Mouse (Mus musculus) midbrain, embryonic 16.5 days (tissue): Measurements from ENCODE around the gene Asprv1. TPM values are rescaled to one million over a fixed set of nuclear protein-coding genes. Genes with fewer than 3 reads are reported as not detected.

Experiments
- ATAC-seq: fragments of 200-750 bp; cut with Nextera tagmentation; 2 replicates; pipeline ENCODE4 v1.8.0; 2017; ENCODE audit warnings: moderate TSS enrichment
- H3K27ac ChIP-seq: fragments of 300-500 bp; sonication (generic); 2 replicates; pipeline ENCODE4 v1.5.1; 2014; ENCODE audit warnings: mild to moderate bottlenecking, low read length, mixed read lengths
- H3K27me3 ChIP-seq: fragments of 300-500 bp; sonication (generic); 2 replicates; pipeline ENCODE4 v1.6.1; 2014; ENCODE audit warnings: low read depth, low read length, mixed read lengths; ENCODE audit not compliant: control insufficient read depth, insufficient read depth
- H3K36me3 ChIP-seq: fragments of 300-500 bp; sonication (generic); 2 replicates; pipeline ENCODE4 v1.6.1; 2014; ENCODE audit warnings: mild to moderate bottlenecking, low read length, moderate library complexity, mixed read lengths; ENCODE audit not compliant: control insufficient read depth, insufficient read depth
- H3K4me1 ChIP-seq: fragments of 300-500 bp; sonication (generic); 2 replicates; pipeline ENCODE4 v1.6.1; 2014; ENCODE audit warnings: mild to moderate bottlenecking, low read length, mixed read lengths; ENCODE audit not compliant: control insufficient read depth, insufficient read depth
- H3K4me2 ChIP-seq: fragments of 300-500 bp; sonication (generic); 2 replicates; pipeline ENCODE4 v1.6.1; 2014; ENCODE audit warnings: mild to moderate bottlenecking, low read length, mixed read lengths
- H3K4me3 ChIP-seq: fragments of 300-500 bp; sonication (generic); 2 replicates; pipeline ENCODE4 v1.5.1; 2014; ENCODE audit warnings: low read depth, mild to moderate bottlenecking, low read length, moderate library complexity, mixed read lengths
- H3K9ac ChIP-seq: fragments of 300-500 bp; sonication (generic); 2 replicates; pipeline ENCODE4 v1.6.1; 2014; ENCODE audit warnings: low read depth, low read length, mixed read lengths
- H3K9me3 ChIP-seq: fragments of 300-500 bp; sonication (generic); replicated peaks from 2 replicates; pipeline ENCODE4 v1.6.1; 2014; ENCODE audit warnings: mild to moderate bottlenecking, low read length, mixed read lengths; ENCODE audit not compliant: control insufficient read depth, poor library complexity, severe bottlenecking
- WGBS: fragments of 180-500 bp; shearing (Covaris S2); extraction: QIAGEN DNeasy Blood & Tissue Kit; methylation state at CpG from one replicate; pipeline ENCODE4 v1.1.7; 2014; 5-methylcytosine and 5-hydroxymethylcytosine counted together
- polyA plus RNA-seq: library from polyadenylated mRNA; unstranded; fragments of >200 nt; fragmentation: Nextera tagmentation; extraction: Ambion mirVana; gene quantifications from 2 replicates; pipeline ENCODE4 v1.2.1, GENCODE M21; 2015

The Asprv1 gene
- polyA plus RNA-seq, 1 experiment from 2014 or later, result 0.62 TPM

- Histone ChIP-seq H3K4me2 (no peak overlapping the region), H3K9ac (no peak overlapping the region), H3K4me3 (no peak overlapping the region), H3K9me3 (no peaks in the 10 kb centered on the region), H3K36me3 (peaks cover 25% of the 10 kb centered on the region), H3K27me3 (no peaks in the 10 kb centered on the region), H3K27ac (no peak overlapping the region), H3K4me1 (no peaks in the 10 kb centered on the region)
- no peak for ATAC-seq
- WGBS, result 82% methylated on average over 7 of the region's 7 CpGs
Measured at GRCm38 (mm10) chr6:86646143-86646542, 18.2 kb downstream of the Asprv1 start.

- no peaks in the 10 kb centered on the region for H3K9me3 ChIP-seq
- no peak for ATAC-seq
- H3K36me3 ChIP-seq, result peaks cover 38% of the 10 kb centered on the region
Measured at GRCm38 (mm10) chr6:86653026-86653425, 25.1 kb downstream of the Asprv1 start.

GRCm38 (mm10) chr6:86654270-86654916, 26.4 kb downstream of the Asprv1 start:
- no peaks in the 10 kb centered on the region for H3K27me3 ChIP-seq
- ATAC-seq, result no peak
- H3K36me3 ChIP-seq, result peaks cover 30% of the 10 kb centered on the region
- no peak overlapping the region for H3K4me2 ChIP-seq
- 81% methylated on average over 9 of the region's 9 CpGs for WGBS
- H3K4me3 ChIP-seq, result no peak overlapping the region
- H3K9ac ChIP-seq, result no peak overlapping the region
- H3K27ac ChIP-seq, result no peak overlapping the region
- H3K4me1 ChIP-seq, result no peaks in the 10 kb centered on the region
- no peaks in the 10 kb centered on the region for H3K9me3 ChIP-seq

More at GRCm38 (mm10) chr6:86653026-86653425, 25.1 kb downstream of the Asprv1 start:
- 88% methylated on average over 6 of the region's 6 CpGs for WGBS
- Histone ChIP-seq H3K27ac (no peak overlapping the region), H3K4me2 (no peak overlapping the region), H3K4me1 (no peaks in the 10 kb centered on the region), H3K27me3 (no peaks in the 10 kb centered on the region), H3K9ac (no peak overlapping the region), H3K4me3 (no peak overlapping the region)

- Histone ChIP-seq H3K4me3 (no peak overlapping the region), H3K27ac (no peak overlapping the region), H3K4me1 (no peaks in the 10 kb centered on the region), H3K4me2 (no peak overlapping the region), H3K9me3 (no peaks in the 10 kb centered on the region), H3K9ac (no peak overlapping the region), H3K27me3 (no peaks in the 10 kb centered on the region), H3K36me3 (peaks cover 25% of the 10 kb centered on the region)
- WGBS, result 90% methylated on average over 3 of the region's 3 CpGs
- no peak for ATAC-seq
Measured at GRCm38 (mm10) chr6:86658501-86658900, 30.5 kb downstream of the Asprv1 start.

- ATAC-seq, result no peak
- Histone ChIP-seq H3K4me3 (no peak overlapping the region), H3K9me3 (no peaks in the 10 kb centered on the region), H3K9ac (no peak overlapping the region), H3K27me3 (no peaks in the 10 kb centered on the region), H3K4me2 (no peak overlapping the region), H3K4me1 (no peaks in the 10 kb centered on the region), H3K36me3 (peaks cover 19% of the 10 kb centered on the region), H3K27ac (no peak overlapping the region)
- 75% methylated on average over 9 of the region's 9 CpGs for WGBS
Measured at GRCm38 (mm10) chr6:86660161-86660877, 32.4 kb downstream of the Asprv1 start.

- WGBS, result 83% methylated on average over 5 of the region's 5 CpGs
- H3K27me3 ChIP-seq, result no peaks in the 10 kb centered on the region
- peaks cover 16% of the 10 kb centered on the region for H3K36me3 ChIP-seq
- H3K4me2 ChIP-seq, result no peak overlapping the region
- no peak overlapping the region for H3K4me3 ChIP-seq
- no peaks in the 10 kb centered on the region for H3K9me3 ChIP-seq
- no peak for ATAC-seq
- peaks cover 26% of the 10 kb centered on the region for H3K4me1 ChIP-seq
- H3K27ac ChIP-seq, result no peak overlapping the region
- H3K9ac ChIP-seq, result no peak overlapping the region
Measured at GRCm38 (mm10) chr6:86665076-86665475, 37.1 kb downstream of the Asprv1 start.

- Histone ChIP-seq H3K36me3 (peaks cover 16% of the 10 kb centered on the region), H3K4me3 (no peak overlapping the region), H3K4me1 (peaks cover 29% of the 10 kb centered on the region), H3K27me3 (no peaks in the 10 kb centered on the region), H3K9me3 (no peaks in the 10 kb centered on the region), H3K9ac (no peak overlapping the region), H3K27ac (no peak overlapping the region), H3K4me2 (no peak overlapping the region)
- ATAC-seq, result no peak
- WGBS, result 87% methylated on average over 17 of the region's 17 CpGs
Measured at GRCm38 (mm10) chr6:86665560-86666307, 37.8 kb downstream of the Asprv1 start.

- no peaks in the 10 kb centered on the region for H3K27me3 ChIP-seq
- H3K36me3 ChIP-seq, result peaks cover 6% of the 10 kb centered on the region
- H3K4me1 ChIP-seq, result peaks cover 29% of the 10 kb centered on the region
- H3K4me2 ChIP-seq, result peak overlapping the region; percentile 67
- 89% methylated on average over 10 of the region's 10 CpGs for WGBS
- ATAC-seq, result no peak
- no peak overlapping the region for H3K4me3 ChIP-seq
- no peak overlapping the region for H3K27ac ChIP-seq
- peak overlapping the region; percentile 39; the same call in 1 of the 2 replicates for H3K9ac ChIP-seq
- H3K9me3 ChIP-seq, result no peaks in the 10 kb centered on the region
Measured at GRCm38 (mm10) chr6:86667061-86667460, 39.1 kb downstream of the Asprv1 start.
